Mouse (Mus musculus): ENCODE results near the gene Vps54. TPM values are rescaled to one million over a fixed set of nuclear protein-coding genes. Genes with fewer than 3 reads are reported as not detected.
"Not testable (repeated sequence)": the region's sequence is repeated elsewhere in the genome, so short reads cannot be mapped to it uniquely, and the experiment has no call there.

The Vps54 gene
- 10.1 and 11.0 TPM in 2 replicates for polyA plus RNA-seq (2015; fragmentation: Nextera tagmentation; extraction: Ambion mirVana)

DNA sequence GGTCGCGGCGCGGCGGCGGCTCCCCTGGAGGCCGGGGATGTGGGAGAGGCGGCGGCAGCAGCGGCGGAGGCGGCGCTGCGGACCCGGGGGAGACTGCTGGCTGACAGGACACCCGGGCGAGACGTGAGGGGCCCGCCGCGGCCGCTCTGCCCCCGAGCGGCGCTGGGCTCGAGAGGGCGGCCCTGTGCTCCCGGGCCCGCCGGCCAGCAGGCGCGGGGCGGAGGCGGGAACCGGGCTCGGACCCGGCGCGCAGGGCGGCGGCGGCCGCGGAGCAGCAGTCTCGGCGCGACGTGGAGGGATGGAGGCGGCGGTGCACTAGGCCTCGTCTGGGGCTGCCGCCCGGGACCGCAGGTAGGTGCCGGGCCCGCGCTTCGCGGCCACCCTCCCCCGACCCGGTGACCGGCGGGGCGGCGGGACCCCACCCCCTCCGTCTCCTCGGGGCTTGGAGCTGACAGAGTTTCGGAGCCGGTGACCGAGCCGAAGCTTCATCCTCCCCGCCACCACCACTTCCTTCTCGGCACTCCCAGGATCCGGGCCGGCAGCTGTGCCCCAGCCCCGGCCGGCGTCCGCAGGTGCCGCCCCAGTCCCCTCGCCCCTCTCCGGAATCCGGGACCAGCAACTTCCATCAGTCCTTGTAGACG is at the start of gene Vps54:
TSS of gene Vps54 (plus strand) at position 261 of the 641 bp plus-strand sequence.
- no peaks in the 10 kb centered on the region for H3K27me3 ChIP-seq
- no peaks in the 10 kb centered on the region for H3K36me3 ChIP-seq
- H3K4me1 ChIP-seq: peaks cover 18% of the 10 kb centered on the region
- peak within 1 kb of the TSS; percentile 94 for H3K27ac ChIP-seq (replicated peaks)
- H3K4me3 ChIP-seq: peak within 1 kb of the TSS; percentile 84
- peak within 1 kb of the TSS; percentile 64 for H3K4me2 ChIP-seq (replicated peaks)
- no peaks in the 10 kb centered on the region for H3K9me3 ChIP-seq
- H3K9ac ChIP-seq (replicated peaks): peak within 1 kb of the TSS; percentile 91
- peak; percentile 90 for ATAC-seq (replicated peaks)
- WGBS: 1% methylated on average over 44 of the region's 84 CpGs

DNA sequence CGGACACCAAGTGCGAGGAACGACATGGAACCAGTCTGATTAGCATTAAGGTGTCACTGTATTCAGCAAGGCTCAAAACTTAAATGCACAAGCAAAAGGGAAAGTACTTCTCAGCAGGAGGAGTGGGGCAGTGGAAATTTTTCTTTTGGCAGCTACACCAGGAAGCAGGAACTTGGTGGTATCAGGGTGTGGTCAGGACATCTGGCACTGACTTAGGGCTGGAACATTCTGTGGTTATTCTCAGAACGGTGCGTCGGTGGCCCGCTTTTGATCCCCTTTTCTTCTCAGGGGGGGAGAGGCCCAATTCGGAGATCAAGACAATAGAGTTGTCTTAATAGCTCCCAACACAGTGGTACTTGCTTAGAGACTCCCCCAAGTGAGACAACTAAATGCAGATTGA is 47.3 kb upstream of the Vps54 start:
- not testable (repeated sequence) for ATAC-seq (replicated peaks); H3K9me3 ChIP-seq; H3K36me3 ChIP-seq; H3K9ac ChIP-seq (replicated peaks); H3K4me2 ChIP-seq (replicated peaks); H3K4me1 ChIP-seq; H3K4me3 ChIP-seq; H3K27ac ChIP-seq (replicated peaks); H3K27me3 ChIP-seq
- 92% methylated on average over 8 of the region's 8 CpGs for WGBS

DNA sequence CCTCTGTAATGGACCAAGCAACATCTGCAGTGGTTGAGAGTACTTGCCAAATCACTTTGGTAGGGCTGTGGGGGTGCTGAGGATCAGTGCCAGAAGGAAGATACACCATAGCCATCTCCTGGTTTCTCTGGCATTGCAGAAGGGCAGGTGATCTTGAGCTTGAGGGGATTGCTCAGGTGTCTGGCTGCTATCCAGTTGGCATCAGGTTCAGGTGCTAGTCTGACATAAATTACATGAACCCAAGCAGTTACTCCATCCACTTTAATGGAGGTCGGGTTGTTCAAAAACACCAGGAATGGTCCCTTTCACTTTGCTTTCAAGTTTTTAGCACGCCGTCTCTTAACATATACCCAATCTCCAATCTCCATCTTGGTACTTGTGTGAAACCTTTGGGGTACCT is 44.2 kb upstream of the Vps54 start:
- H3K27me3 ChIP-seq: no peaks in the 10 kb centered on the region
- H3K9ac ChIP-seq (replicated peaks): no peak overlapping the region
- H3K4me2 ChIP-seq (replicated peaks): no peak overlapping the region
- no peak for ATAC-seq (replicated peaks)
- H3K36me3 ChIP-seq: no peaks in the 10 kb centered on the region
- H3K4me3 ChIP-seq: no peak overlapping the region
- H3K27ac ChIP-seq (replicated peaks): no peak overlapping the region
- no peaks in the 10 kb centered on the region for H3K4me1 ChIP-seq
- no peaks in the 10 kb centered on the region for H3K9me3 ChIP-seq
- WGBS: 94% methylated on average over 3 of the region's 3 CpGs

DNA sequence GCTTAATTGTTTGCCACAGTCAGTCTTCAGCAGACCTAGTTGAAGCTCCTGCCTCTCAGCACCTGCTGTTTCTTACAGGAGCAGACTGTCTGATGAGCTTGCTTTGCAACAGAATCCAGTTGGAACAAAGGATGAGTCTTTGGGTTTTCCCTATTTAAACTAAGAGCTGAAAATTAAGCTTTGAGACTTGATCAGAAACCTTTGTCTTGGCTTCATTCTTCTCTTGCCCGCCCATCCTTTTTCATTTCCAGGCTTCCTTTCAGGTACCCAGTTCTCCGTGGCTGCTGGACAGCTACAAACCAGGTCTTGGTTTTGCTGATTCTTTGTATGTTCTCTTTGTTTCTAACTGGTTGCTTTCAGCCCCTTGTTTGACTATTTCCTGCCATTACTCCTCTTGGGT is 30.0 kb upstream of the Vps54 start:
- no peaks in the 10 kb centered on the region for H3K27me3 ChIP-seq
- H3K4me3 ChIP-seq: no peak overlapping the region
- 63% methylated on average over 2 of the region's 2 CpGs for WGBS
- no peak overlapping the region for H3K27ac ChIP-seq (replicated peaks)
- no peak overlapping the region for H3K9ac ChIP-seq (replicated peaks)
- no peaks in the 10 kb centered on the region for H3K9me3 ChIP-seq
- H3K4me2 ChIP-seq (replicated peaks): no peak overlapping the region
- no peaks in the 10 kb centered on the region for H3K4me1 ChIP-seq
- no peaks in the 10 kb centered on the region for H3K36me3 ChIP-seq
- ATAC-seq (replicated peaks): no peak

DNA sequence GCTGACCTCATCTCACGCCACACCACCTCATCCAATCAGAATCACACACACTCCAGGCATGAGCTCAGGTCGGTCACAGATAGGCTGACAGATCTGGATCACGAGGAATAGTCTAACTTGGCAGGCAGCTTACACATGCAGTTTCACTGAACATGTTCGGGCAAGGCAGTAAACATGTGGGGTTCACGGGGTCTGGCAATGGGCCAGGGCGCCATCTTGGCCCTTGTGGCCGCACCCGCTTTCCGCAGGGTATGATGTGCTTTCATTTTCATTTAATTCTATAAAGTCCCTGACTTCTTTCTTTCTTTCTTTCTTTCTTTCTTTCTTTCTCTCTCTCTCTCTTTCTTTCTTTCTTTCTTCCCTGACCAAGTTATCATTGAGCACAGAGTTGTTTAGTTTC is 29.4 kb upstream of the Vps54 start:
- 94% methylated on average over 9 of the region's 9 CpGs for WGBS

DNA sequence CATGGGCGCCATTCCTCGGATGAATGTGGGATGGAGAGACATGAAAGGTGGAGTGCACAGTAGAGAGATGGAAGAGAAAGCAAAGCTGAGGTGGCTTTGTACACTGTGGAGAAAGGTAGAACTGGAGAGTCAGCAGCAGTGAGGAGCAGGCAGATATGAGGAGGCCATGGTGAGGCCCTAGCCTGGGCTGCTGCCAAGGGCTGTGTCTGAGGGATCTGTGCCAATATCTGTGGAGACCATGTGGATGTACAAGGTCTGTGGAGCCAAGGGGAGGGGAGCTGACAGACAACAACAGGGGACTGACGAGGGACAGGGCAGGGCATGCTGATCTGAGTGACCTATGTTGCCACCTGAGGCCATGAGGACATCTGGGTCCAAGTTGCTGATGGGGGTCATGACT is 21.7 kb upstream of the Vps54 start:
- Histone ChIP-seq H3K4me1 (no peaks in the 10 kb centered on the region), H3K4me2 (replicated peaks) (no peak overlapping the region), H3K9me3 (no peaks in the 10 kb centered on the region), H3K27me3 (no peaks in the 10 kb centered on the region), H3K4me3 (no peak overlapping the region), H3K36me3 (no peaks in the 10 kb centered on the region), H3K9ac (replicated peaks) (no peak overlapping the region), H3K27ac (replicated peaks) (no peak overlapping the region)
- 81% methylated on average over 3 of the region's 3 CpGs for WGBS
- ATAC-seq (replicated peaks): no peak

More for the DNA sequence above, 29.4 kb upstream of the Vps54 start:
- ATAC-seq (replicated peaks); H3K27me3 ChIP-seq; H3K4me2 ChIP-seq (replicated peaks); H3K36me3 ChIP-seq; H3K9me3 ChIP-seq; H3K4me3 ChIP-seq; H3K4me1 ChIP-seq; H3K9ac ChIP-seq (replicated peaks); H3K27ac ChIP-seq (replicated peaks): not testable (repeated sequence)

DNA sequence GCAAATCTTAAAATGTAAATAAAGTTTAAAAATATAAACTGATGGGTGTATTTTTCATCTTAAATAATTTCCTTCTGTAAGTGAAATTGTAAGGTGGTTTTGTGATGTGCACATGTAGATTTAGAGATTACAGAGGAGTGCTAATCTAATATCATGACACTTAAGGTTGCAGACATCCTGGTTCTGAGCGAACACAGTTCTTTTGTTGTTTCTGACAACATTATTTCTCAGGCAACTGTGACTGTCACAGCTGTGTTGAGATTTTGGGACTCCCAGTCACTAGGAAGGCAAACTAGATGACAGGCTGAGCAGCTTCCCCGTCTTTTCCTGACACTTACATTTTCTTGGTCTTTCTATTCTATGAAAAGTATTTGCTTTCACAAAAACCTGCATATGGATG is 19.8 kb upstream of the Vps54 start:
- no peaks in the 10 kb centered on the region for H3K4me1 ChIP-seq
- no peaks in the 10 kb centered on the region for H3K9me3 ChIP-seq
- no peak overlapping the region for H3K27ac ChIP-seq (replicated peaks)
- no peak overlapping the region for H3K9ac ChIP-seq (replicated peaks)
- WGBS: 82% methylated on average over 2 of the region's 2 CpGs
- H3K4me2 ChIP-seq (replicated peaks): no peak overlapping the region
- no peaks in the 10 kb centered on the region for H3K36me3 ChIP-seq
- H3K4me3 ChIP-seq: no peak overlapping the region
- no peaks in the 10 kb centered on the region for H3K27me3 ChIP-seq
- no peak for ATAC-seq (replicated peaks)

DNA sequence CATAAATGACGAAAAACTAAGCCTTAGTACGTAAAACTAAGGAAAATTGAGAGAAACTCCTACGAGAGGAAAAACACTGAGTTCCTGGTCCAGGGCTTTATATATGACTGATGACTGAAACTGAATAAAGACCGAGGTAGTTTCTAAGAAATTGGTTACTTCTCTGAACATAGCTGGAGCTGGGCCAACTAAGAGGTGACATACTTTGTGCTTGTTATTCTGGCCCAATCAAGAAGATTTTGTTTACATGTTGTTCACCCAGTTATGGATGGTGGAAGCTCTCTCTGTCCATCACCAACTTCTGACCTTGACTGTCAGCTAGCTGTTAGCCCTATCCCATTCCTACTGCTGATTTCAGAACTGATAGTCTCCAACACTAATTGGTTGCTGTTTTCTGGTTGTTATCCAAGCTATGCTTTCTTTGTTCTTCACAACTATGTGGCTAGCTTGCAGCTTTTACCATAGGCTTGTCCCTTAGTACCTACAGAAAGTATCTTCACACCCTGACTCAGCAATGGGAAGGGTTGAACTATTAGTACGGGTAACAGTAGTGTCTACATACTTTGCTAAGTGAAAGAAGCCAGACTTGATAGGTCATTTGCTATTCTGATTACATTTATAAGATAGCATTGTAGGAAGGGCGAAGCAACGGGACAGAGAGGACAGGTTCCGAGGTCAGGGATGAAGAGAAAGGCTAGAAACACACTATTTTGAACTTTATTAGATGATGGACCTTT is 19.1 kb upstream of the Vps54 start:
- no peaks in the 10 kb centered on the region for H3K36me3 ChIP-seq
- H3K4me3 ChIP-seq: no peak overlapping the region
- 91% methylated on average over 8 of the region's 8 CpGs for whole genome bisulfite sequencing
- H3K4me1 ChIP-seq: no peaks in the 10 kb centered on the region
- no peaks in the 10 kb centered on the region for H3K27me3 ChIP-seq
- no peak overlapping the region for H3K27ac ChIP-seq (replicated peaks)
- H3K4me2 ChIP-seq (replicated peaks): no peak overlapping the region
- no peaks in the 10 kb centered on the region for H3K9me3 ChIP-seq
- H3K9ac ChIP-seq (replicated peaks): no peak overlapping the region
- no peak for ATAC-seq (replicated peaks)

DNA sequence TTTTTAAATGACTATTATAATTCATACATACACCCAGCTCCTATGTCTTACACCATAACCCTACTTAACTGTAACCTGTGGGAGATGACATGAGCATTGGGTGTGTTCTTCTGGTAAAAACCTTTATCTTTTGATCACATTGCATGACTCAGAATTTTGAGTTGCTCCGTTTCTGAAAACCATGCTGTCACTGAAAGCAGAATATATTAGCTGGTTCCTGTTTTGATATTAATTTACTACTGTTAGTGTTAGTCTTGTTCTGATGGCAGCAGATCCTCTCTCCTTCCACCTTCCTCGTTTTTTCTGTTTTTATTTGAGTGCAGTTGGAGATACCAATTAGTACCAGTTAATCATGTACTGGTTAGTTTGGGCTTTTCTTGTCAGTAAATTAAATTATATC is 18.3 kb upstream of the Vps54 start:
- WGBS: 70% methylated on average over 2 of the region's 2 CpGs
- ATAC-seq (replicated peaks): no peak
- Histone ChIP-seq H3K36me3 (no peaks in the 10 kb centered on the region), H3K4me2 (replicated peaks) (no peak overlapping the region), H3K27ac (replicated peaks) (no peak overlapping the region), H3K4me3 (no peak overlapping the region), H3K4me1 (no peaks in the 10 kb centered on the region), H3K9me3 (no peaks in the 10 kb centered on the region), H3K9ac (replicated peaks) (no peak overlapping the region), H3K27me3 (no peaks in the 10 kb centered on the region)

DNA sequence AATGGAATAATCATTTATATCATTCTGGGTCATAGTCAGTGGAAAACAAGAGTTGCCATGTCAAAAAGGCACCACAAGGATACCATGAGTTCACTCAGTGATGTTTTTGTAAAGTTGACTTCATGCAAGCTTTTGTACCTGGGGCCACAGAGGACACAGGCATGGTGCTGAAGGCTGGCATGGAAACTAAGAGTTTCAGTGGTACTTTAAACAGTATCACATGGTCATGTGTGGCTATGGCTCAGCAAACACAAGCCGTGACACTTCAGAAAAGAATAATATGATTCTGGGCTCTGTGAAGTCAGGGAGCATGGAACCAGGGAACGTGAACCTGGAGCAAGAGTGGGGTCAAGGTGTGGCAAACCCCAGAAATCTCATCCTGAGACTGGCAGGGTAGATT is 17.7 kb upstream of the Vps54 start:
- no peak for ATAC-seq (replicated peaks)
- H3K9me3 ChIP-seq: no peaks in the 10 kb centered on the region
- H3K36me3 ChIP-seq: no peaks in the 10 kb centered on the region
- H3K4me3 ChIP-seq: no peak overlapping the region
- H3K27me3 ChIP-seq: no peaks in the 10 kb centered on the region
- no peak overlapping the region for H3K27ac ChIP-seq (replicated peaks)
- H3K4me2 ChIP-seq (replicated peaks): no peak overlapping the region
- H3K9ac ChIP-seq (replicated peaks): no peak overlapping the region
- no peaks in the 10 kb centered on the region for H3K4me1 ChIP-seq
- WGBS: 88% methylated on average over 2 of the region's 2 CpGs

DNA sequence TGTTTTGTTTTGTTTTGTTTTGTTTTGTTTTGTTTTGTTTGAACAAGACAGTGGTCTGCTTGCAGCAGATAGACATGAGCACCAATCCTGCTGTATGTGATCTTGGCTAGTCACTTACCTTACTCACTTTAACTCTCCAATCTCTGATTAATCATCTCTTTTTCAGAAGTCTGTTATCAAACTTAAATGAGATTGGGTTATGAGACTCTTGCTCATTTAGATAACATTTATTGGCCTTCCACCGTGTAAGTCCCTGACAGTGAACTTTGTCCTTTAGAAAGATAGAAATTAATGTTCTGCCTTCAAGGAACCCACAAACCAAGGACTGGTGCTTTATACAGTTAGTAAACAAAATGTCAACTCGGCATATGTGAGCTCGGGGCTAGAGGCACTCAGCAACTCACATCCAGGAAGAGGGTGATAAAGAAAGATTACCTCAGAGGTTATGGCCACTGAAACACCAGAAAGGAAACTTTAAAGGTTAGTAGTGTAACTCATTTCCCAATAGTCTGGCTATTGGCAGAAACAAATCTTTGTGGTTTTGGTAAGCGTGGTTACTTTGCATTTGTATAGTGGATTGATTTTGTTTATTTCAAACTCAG is 16.4 kb upstream of the Vps54 start:
- H3K27me3 ChIP-seq: no peaks in the 10 kb centered on the region
- H3K9ac ChIP-seq (replicated peaks): no peak overlapping the region
- H3K9me3 ChIP-seq: no peaks in the 10 kb centered on the region
- no peaks in the 10 kb centered on the region for H3K4me1 ChIP-seq
- no peak for ATAC-seq (replicated peaks)
- no peaks in the 10 kb centered on the region for H3K36me3 ChIP-seq
- H3K4me2 ChIP-seq (replicated peaks): no peak overlapping the region
- 91% methylated on average over 4 of the region's 4 CpGs for WGBS
- no peak overlapping the region for H3K4me3 ChIP-seq
- H3K27ac ChIP-seq (replicated peaks): no peak overlapping the region

DNA sequence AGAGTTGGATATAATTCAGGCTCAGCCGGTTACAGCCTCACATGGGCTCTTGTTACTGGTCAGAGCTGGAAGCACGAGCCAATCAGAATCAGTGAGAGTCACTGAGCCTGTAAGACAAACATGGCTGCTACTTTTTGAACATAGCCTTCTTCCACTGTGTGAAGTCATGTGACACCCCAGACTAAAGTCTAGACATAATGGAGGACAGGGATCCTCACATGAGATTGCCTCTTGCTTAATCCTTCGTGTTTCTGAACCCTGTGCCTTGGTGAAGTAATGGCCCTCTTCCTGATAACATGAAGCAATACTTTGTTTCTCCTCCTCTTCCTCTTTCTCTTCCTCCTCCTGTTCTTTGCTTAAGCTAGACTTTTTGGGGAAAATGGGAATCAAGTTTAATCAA is 15.5 kb upstream of the Vps54 start:
- Histone ChIP-seq H3K4me3 (no peak overlapping the region), H3K27ac (replicated peaks) (no peak overlapping the region), H3K9ac (replicated peaks) (no peak overlapping the region), H3K9me3 (no peaks in the 10 kb centered on the region), H3K27me3 (no peaks in the 10 kb centered on the region), H3K36me3 (no peaks in the 10 kb centered on the region), H3K4me2 (replicated peaks) (no peak overlapping the region), H3K4me1 (no peaks in the 10 kb centered on the region)
- no peak for ATAC-seq (replicated peaks)
- 94% methylated on average over 3 of the region's 3 CpGs for WGBS
